Mouse (Mus musculus): Measurements from ENCODE around the gene Ssbp4.

Gene Ssbp4

GRCm38 (mm10) chr8:70551558-70552161 is 57.0 kb downstream of the Ssbp4 start:
- no peak for DNase-seq (ENCODE audit: low spot score)

GRCm38 (mm10) chr8:70549412-70550184 is 59.1 kb downstream of the Ssbp4 start:
- DNase-seq (ENCODE audit: low spot score), result no peak

DNA sequence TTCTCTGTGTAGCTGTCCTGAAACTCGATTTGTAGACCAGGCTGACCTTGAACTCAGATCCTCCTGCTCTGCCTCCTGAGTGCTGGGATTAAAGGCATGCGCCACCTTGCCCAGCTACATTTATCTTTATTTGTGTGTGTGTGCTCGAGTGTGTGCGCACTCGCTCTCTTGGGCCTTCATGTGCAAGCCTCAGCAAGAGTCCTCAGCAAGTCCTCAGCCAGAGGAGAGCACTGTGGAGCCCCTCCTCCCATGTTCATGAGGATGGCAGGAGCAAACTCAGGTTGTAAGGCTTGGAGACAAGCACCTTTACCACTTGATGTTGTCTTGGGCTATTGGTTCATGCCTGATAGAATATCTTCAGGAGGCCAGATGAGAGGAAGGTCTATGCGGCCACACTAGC is 60.9 kb downstream of the Ssbp4 start:
- DNase-seq (ENCODE audit: low spot score), result no peak

Data from urinary bladder, postnatal 25 days (tissue).